Mouse (Mus musculus) megakaryocyte, embryonic 14.5 days (primary cell): ENCODE measurements around the gene Cnih1. TPM values are rescaled to one million over a fixed set of nuclear protein-coding genes. Genes with fewer than 3 reads are reported as not detected.
"Not testable (repeated sequence)": the region's sequence is repeated elsewhere in the genome, so short reads cannot be mapped to it uniquely, and the experiment has no call there.

Experiments used
- H3K27me3 ChIP-seq: replicated peaks from 2 replicates; pipeline ENCODE3; 2012; ENCODE audit warnings: inconsistent platforms
- H3K36me3 ChIP-seq: replicated peaks from 2 replicates; pipeline ENCODE3; 2012; ENCODE audit warnings: low read length, inconsistent platforms, mixed read lengths
- H3K4me1 ChIP-seq: 2 replicates; pipeline ENCODE4 v1.6.1; 2012; ENCODE audit warnings: inconsistent platforms
- H3K4me3 ChIP-seq: replicated peaks from 2 replicates; pipeline ENCODE3; 2012; ENCODE audit warnings: moderate library complexity, mild to moderate bottlenecking, inconsistent platforms
- H3K9me3 ChIP-seq: 2 replicates; pipeline ENCODE4 v1.6.1; 2012; ENCODE audit warnings: inconsistent platforms
- FLI1 ChIP-seq: IDR thresholded peaks from 2 replicates; pipeline ENCODE4 v1.6.1; 2012; ENCODE audit warnings: low read length, inconsistent platforms, mixed read lengths
- GATA1 ChIP-seq: IDR thresholded peaks from 3 replicates; pipeline ENCODE4 v1.6.1; 2012; ENCODE audit warnings: mixed read lengths, low read length, inconsistent platforms, borderline replicate concordance
- polyA plus RNA-seq: library from polyadenylated mRNA; stranded (reverse); fragments of >175 nt; gene quantifications from 2 replicates; pipeline ENCODE4 v1.2.3, GENCODE M21; 2012; ENCODE audit warnings: low replicate concordance; ENCODE audit not compliant: insufficient read depth

Gene Cnih1
- polyA plus RNA-seq = 61.4 and 90.6 TPM in 2 replicates

GRCm38 (mm10) chr14:46787787-46788504 lies at the start of gene Cnih1:
Cnih1 (minus strand) TSS chr14:46788411.
- peaks cover 5% of the 10 kb centered on the region for H3K9me3 ChIP-seq
- peak within 1 kb of the TSS; percentile 96 for H3K4me3 ChIP-seq
- peaks cover 45% of the 10 kb centered on the region for H3K4me1 ChIP-seq
- peaks cover 21% of the 10 kb centered on the region for H3K36me3 ChIP-seq
- TF ChIP-seq GATA1 (no peak), FLI1 (no peak)
- no peaks in the 10 kb centered on the region for H3K27me3 ChIP-seq

GRCm38 (mm10) chr14:46832354-46833272 lies 44.4 kb upstream of the Cnih1 start:
- Histone ChIP-seq H3K4me1 (peaks cover 23% of the 10 kb centered on the region), H3K4me3 (peak overlapping the region; percentile 98)

GRCm38 (mm10) chr14:46831837-46832333 lies 43.7 kb upstream of the Cnih1 start, which contains the start of gene Cgrrf1:
Cgrrf1 (plus strand) TSS chr14:46832125.
- peaks cover 23% of the 10 kb centered on the region for H3K4me1 ChIP-seq
- peak within 1 kb of the TSS; percentile 98 for H3K4me3 ChIP-seq
- H3K27me3 ChIP-seq = no peaks in the 10 kb centered on the region
- H3K36me3 ChIP-seq = peaks cover 8% of the 10 kb centered on the region
- TF ChIP-seq GATA1 (no peak), FLI1 (no peak)
- H3K9me3 ChIP-seq = no peaks in the 10 kb centered on the region

More at GRCm38 (mm10) chr14:46832354-46833272, 44.4 kb upstream of the Cnih1 start:
- TF ChIP-seq GATA1 (no peak), FLI1 (no peak)
- Histone ChIP-seq H3K27me3 (no peaks in the 10 kb centered on the region), H3K9me3 (no peaks in the 10 kb centered on the region), H3K36me3 (peaks cover 8% of the 10 kb centered on the region)

- peaks cover 23% of the 10 kb centered on the region for H3K4me1 ChIP-seq
- H3K36me3 ChIP-seq = peaks cover 8% of the 10 kb centered on the region
- no peaks in the 10 kb centered on the region for H3K9me3 ChIP-seq
- H3K4me3 ChIP-seq = peak overlapping the region; percentile 98
- TF ChIP-seq FLI1 (no peak), GATA1 (no peak)
- H3K27me3 ChIP-seq = no peaks in the 10 kb centered on the region
Observed at GRCm38 (mm10) chr14:46831295-46831694, 43.1 kb upstream of the Cnih1 start.

- peaks cover 8% of the 10 kb centered on the region for H3K36me3 ChIP-seq
- peaks cover 6% of the 10 kb centered on the region for H3K9me3 ChIP-seq
- no peaks in the 10 kb centered on the region for H3K27me3 ChIP-seq
- no peak overlapping the region for H3K4me3 ChIP-seq
- no peak for TF ChIP-seq GATA1
- TF ChIP-seq FLI1 = no peak
- peaks cover 8% of the 10 kb centered on the region for H3K4me1 ChIP-seq
Observed at GRCm38 (mm10) chr14:46827430-46827829, 39.2 kb upstream of the Cnih1 start.

- H3K4me1 ChIP-seq = peaks cover 29% of the 10 kb centered on the region
- H3K9me3 ChIP-seq = peaks cover 6% of the 10 kb centered on the region
- no peaks in the 10 kb centered on the region for H3K36me3 ChIP-seq
- H3K27me3 ChIP-seq = no peaks in the 10 kb centered on the region
- TF ChIP-seq GATA1 (no peak), FLI1 (no peak)
- H3K4me3 ChIP-seq = no peak overlapping the region
Observed at GRCm38 (mm10) chr14:46823996-46824395, 35.8 kb upstream of the Cnih1 start.

GRCm38 (mm10) chr14:46821873-46822716 lies 33.9 kb upstream of the Cnih1 start, which contains the start of gene Gmfb:
Gmfb (minus strand) TSS chr14:46822242.
- peaks cover 6% of the 10 kb centered on the region for H3K9me3 ChIP-seq
- TF ChIP-seq FLI1 = no peak
- TF ChIP-seq GATA1 = no peak
- H3K27me3 ChIP-seq = no peaks in the 10 kb centered on the region
- H3K4me1 ChIP-seq = peaks cover 39% of the 10 kb centered on the region
- peak within 1 kb of the TSS; percentile 96 for H3K4me3 ChIP-seq
- peaks cover 3% of the 10 kb centered on the region for H3K36me3 ChIP-seq

GRCm38 (mm10) chr14:46821271-46821872 lies 33.2 kb upstream of the Cnih1 start:
- Histone ChIP-seq H3K36me3 (peaks cover 10% of the 10 kb centered on the region), H3K4me3 (peak overlapping the region; percentile 96), H3K4me1 (peaks cover 46% of the 10 kb centered on the region), H3K27me3 (no peaks in the 10 kb centered on the region), H3K9me3 (peaks cover 6% of the 10 kb centered on the region)
- TF ChIP-seq FLI1 = no peak
- TF ChIP-seq GATA1 = no peak

- not testable (repeated sequence) for H3K4me3 ChIP-seq, H3K9me3 ChIP-seq, H3K27me3 ChIP-seq
- Histone ChIP-seq H3K4me1 (peaks cover 54% of the 10 kb centered on the region), H3K36me3 (peaks cover 22% of the 10 kb centered on the region)
Observed at GRCm38 (mm10) chr14:46819961-46820360, 31.8 kb upstream of the Cnih1 start.
